Mouse (Mus musculus): ENCODE results near the gene Zfp84.
"Not testable (repeated sequence)": the region's sequence is repeated elsewhere in the genome, so short reads cannot be mapped to it uniquely, and the experiment has no call there.

DNA sequence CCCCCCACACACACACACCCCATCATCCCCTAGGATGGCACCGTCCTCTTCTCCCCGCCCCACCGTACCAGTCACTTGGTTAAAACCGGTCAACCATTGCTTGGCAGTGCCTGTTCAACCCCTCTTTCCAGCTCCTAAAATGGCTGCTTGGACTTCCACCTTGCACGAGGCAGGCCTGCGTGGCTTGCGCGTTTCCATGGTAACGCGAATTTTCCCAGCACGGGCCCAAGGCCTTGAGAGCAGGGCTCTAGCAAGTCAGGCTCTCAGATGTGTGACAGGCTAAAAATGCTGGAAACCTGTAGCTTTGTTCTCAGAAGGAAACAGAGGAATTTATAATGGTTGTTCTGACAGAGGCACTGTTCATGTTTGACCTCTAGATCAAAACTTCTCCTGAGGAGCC lies 41.5 kb upstream of the Zfp84 start, which contains the start of gene Catsperg2:
- not testable (repeated sequence) for TF ChIP-seq CTCF (IDR thresholded peaks at IDR 0.05; ENCODE audit: low read depth); EP300 (optimal IDR thresholded peaks at IDR 0.05)

Measured in stomach, postnatal 0 days (tissue).